Mouse (Mus musculus) MEL (cell line): ENCODE data around the gene Rbfox3. TPM values are rescaled to one million over a fixed set of nuclear protein-coding genes. Genes with fewer than 3 reads are reported as not detected.

Experiments used
- DNase-seq: peaks from one replicate; pipeline ENCODE4 v3.0.0; 2011; ENCODE audit warnings: low read depth, low spot score
- H3K27ac ChIP-seq: 2 replicates; pipeline ENCODE4 v1.5.1; 2012; ENCODE audit warnings: low read depth, mild to moderate bottlenecking, control low read depth, low read length, moderate library complexity; ENCODE audit not compliant: control insufficient read depth
- H3K27me3 ChIP-seq, 2 experiments: fragments of 150-350 bp in 1 of 2; sonication (generic) in 1 of 2; 2 replicates each; pipeline ENCODE4 v1.6.1; 2012; ENCODE audit warnings: low read length in 2 of 2, mild to moderate bottlenecking in 2 of 2, improper control_type of control experiment in 1 of 2, moderate library complexity in 1 of 2; ENCODE audit not compliant: insufficient read depth in 2 of 2, control insufficient read depth in 1 of 2
- H3K36me3 ChIP-seq, 2 experiments: 2 replicates each; pipeline ENCODE4 v1.6.1; 2012 to 2014; ENCODE audit warnings: low read length in 2 of 2, improper control_type of control experiment in 1 of 2, inconsistent platforms in 1 of 2, mild to moderate bottlenecking in 1 of 2; ENCODE audit not compliant: insufficient read depth in 2 of 2, control insufficient read depth in 1 of 2
- H3K4me1 ChIP-seq, 2 experiments: fragments of 150-350 bp in 1 of 2; sonication (generic) in 1 of 2; 2 replicates each; pipeline ENCODE4 v1.6.1; 2012; ENCODE audit warnings: low read length in 2 of 2, improper control_type of control experiment in 1 of 2, mild to moderate bottlenecking in 1 of 2; ENCODE audit not compliant: insufficient read depth in 2 of 2, control insufficient read depth in 1 of 2
- H3K4me3 ChIP-seq, 2 experiments: fragments of 150-350 bp in 1 of 2; sonication (generic) in 1 of 2; 2 replicates each; pipeline ENCODE4 v1.5.1; 2012; ENCODE audit warnings: low read depth in 2 of 2, low read length in 2 of 2, mild to moderate bottlenecking in 2 of 2, moderate library complexity in 2 of 2, control low read depth in 1 of 2, improper control_type of control experiment in 1 of 2; ENCODE audit not compliant: control insufficient read depth in 1 of 2, insufficient read depth in 1 of 2
- H3K79me2 ChIP-seq: 2 replicates; pipeline ENCODE4 v1.6.1; 2012; ENCODE audit warnings: mild to moderate bottlenecking, low read length, moderate library complexity; ENCODE audit not compliant: control insufficient read depth, poor library complexity, insufficient read depth
- H3K9ac ChIP-seq: 2 replicates; pipeline ENCODE4 v1.6.1; 2012; ENCODE audit warnings: low read depth, mild to moderate bottlenecking, control low read depth, low read length, moderate library complexity; ENCODE audit not compliant: control insufficient read depth, poor library complexity, severe bottlenecking
- H3K9me3 ChIP-seq: fragments of 150-350 bp; sonication (generic); replicated peaks from 2 replicates; pipeline ENCODE4 v1.6.1; 2012; ENCODE audit warnings: mild to moderate bottlenecking, low read length, improper control_type of control experiment, moderate library complexity; ENCODE audit not compliant: insufficient read depth
- CHD1 ChIP-seq: IDR thresholded peaks from 2 replicates; pipeline ENCODE4 v1.6.1; 2012; ENCODE audit warnings: low read depth, mild to moderate bottlenecking, inconsistent platforms, low read length, improper control_type of control experiment
- CTCF ChIP-seq, 3 experiments: IDR thresholded peaks in 2 of 3; conservative IDR thresholded peaks in 1 of 3; 2 replicates each; pipeline ENCODE4 v1.5.1; 2011 to 2012; ENCODE audit warnings: low read length in 3 of 3, low read depth in 2 of 3, mild to moderate bottlenecking in 2 of 3, improper control_type of control experiment in 1 of 3, inconsistent platforms in 1 of 3, mixed read lengths in 1 of 3, moderate library complexity in 1 of 3; ENCODE audit not compliant: control insufficient read depth in 1 of 3, insufficient read depth in 1 of 3, poor library complexity in 1 of 3, severe bottlenecking in 1 of 3
- EP300 ChIP-seq, 2 experiments: IDR thresholded peaks; 2 replicates each; pipeline ENCODE4 v1.6.1; 2011; ENCODE audit warnings: improper control_type of control experiment in 2 of 2, low read length in 2 of 2, low read depth in 1 of 2, mild to moderate bottlenecking in 1 of 2
- GATA1 ChIP-seq: IDR thresholded peaks from 2 replicates; pipeline ENCODE4 v1.6.1; 2011; ENCODE audit warnings: low read depth, low read length, improper control_type of control experiment
- KAT2A ChIP-seq: conservative IDR thresholded peaks from 2 replicates; pipeline ENCODE4 v1.6.1; 2012; ENCODE audit warnings: low read depth, low read length, improper control_type of control experiment, inconsistent platforms
- MAFK ChIP-seq: IDR thresholded peaks from 2 replicates; pipeline ENCODE4 v1.6.1; 2011; ENCODE audit warnings: low read depth, mild to moderate bottlenecking, low read length, improper control_type of control experiment, borderline replicate concordance
- MYC ChIP-seq: IDR thresholded peaks from 2 replicates; pipeline ENCODE4 v1.6.1; 2011; ENCODE audit warnings: low read depth, mild to moderate bottlenecking, low read length, improper control_type of control experiment, moderate library complexity
- NELFE ChIP-seq: IDR thresholded peaks from 2 replicates; pipeline ENCODE4 v1.6.1; 2011; ENCODE audit warnings: low read depth, low read length, improper control_type of control experiment
- POLR2A ChIP-seq, 2 experiments: IDR thresholded peaks; 2 replicates each; pipeline ENCODE4 v1.6.1; 2011 to 2012; ENCODE audit warnings: low read length in 2 of 2, mild to moderate bottlenecking in 2 of 2, control low read depth in 1 of 2, improper control_type of control experiment in 1 of 2, low read depth in 1 of 2, moderate library complexity in 1 of 2; ENCODE audit not compliant: control insufficient read depth in 1 of 2, insufficient read depth in 1 of 2, poor library complexity in 1 of 2
- POLR2AphosphoS5 ChIP-seq: IDR thresholded peaks from 2 replicates; pipeline ENCODE4 v1.6.1; 2012; ENCODE audit warnings: low read depth, borderline replicate concordance, mild to moderate bottlenecking, inconsistent platforms, low read length, moderate library complexity, mixed read lengths
- RAD21 ChIP-seq: IDR thresholded peaks from 2 replicates; pipeline ENCODE4 v1.6.1; 2011; ENCODE audit warnings: mild to moderate bottlenecking, low read depth, low read length, improper control_type of control experiment
- TBP ChIP-seq: IDR thresholded peaks from 2 replicates; pipeline ENCODE4 v1.8.0; 2011; ENCODE audit warnings: low read depth, low read length, improper control_type of control experiment
- TCF12 ChIP-seq: IDR thresholded peaks from 2 replicates; pipeline ENCODE4 v1.6.1; 2014; ENCODE audit warnings: low read depth, mild to moderate bottlenecking, inconsistent platforms, low read length, improper control_type of control experiment, moderate library complexity
- UBTF ChIP-seq: IDR thresholded peaks from 2 replicates; pipeline ENCODE4 v1.6.1; 2012; ENCODE audit warnings: low read depth, mild to moderate bottlenecking, inconsistent platforms, low read length, improper control_type of control experiment, moderate library complexity, borderline replicate concordance; ENCODE audit not compliant: insufficient read depth
- USF1 ChIP-seq: IDR thresholded peaks from 2 replicates; pipeline ENCODE4 v1.6.1; 2014; ENCODE audit warnings: low read depth, mild to moderate bottlenecking, inconsistent platforms, low read length, improper control_type of control experiment, moderate library complexity
- USF2 ChIP-seq, 2 experiments: IDR thresholded peaks; 2 replicates each; pipeline ENCODE4 v1.6.1; 2011 to 2012; ENCODE audit warnings: improper control_type of control experiment in 2 of 2, low read length in 2 of 2, borderline replicate concordance in 1 of 2, inconsistent platforms in 1 of 2, low read depth in 1 of 2, mild to moderate bottlenecking in 1 of 2; ENCODE audit not compliant: insufficient read depth in 1 of 2
- ZC3H11A ChIP-seq: IDR thresholded peaks from 2 replicates; pipeline ENCODE4 v1.6.1; 2012; ENCODE audit warnings: low read depth, mild to moderate bottlenecking, inconsistent platforms, low read length, improper control_type of control experiment
- ZNF384 ChIP-seq: IDR thresholded peaks from 2 replicates; pipeline ENCODE4 v1.6.1; 2012; ENCODE audit warnings: low read depth, mild to moderate bottlenecking, inconsistent platforms, low read length, improper control_type of control experiment
- polyA plus RNA-seq, 2 experiments: library from polyadenylated mRNA; stranded (reverse) in 1 of 2; unstranded in 1 of 2; fragments of >175 nt in 1 of 2; fragments of >200 nt in 1 of 2; gene quantifications; 2 replicates each; pipeline versions ENCODE4 v1.2.1 to v1.2.4; 2012; ENCODE audit warnings: low replicate concordance in 2 of 2, low read depth in 1 of 2; ENCODE audit not compliant: insufficient read length in 2 of 2, insufficient read depth in 1 of 2, missing spikeins in 1 of 2
- total RNA-seq: library from RNA; depleted of rRNA; stranded (reverse); fragments of 300-350 nt; gene quantifications from 2 replicates; pipeline ENCODE4 v1.2.3, GENCODE M21; 2012

Gene Rbfox3
- total and polyA plus RNA-seq, 3 experiments: not detected

- no peak overlapping the region for H3K9ac ChIP-seq
- H3K79me2 ChIP-seq: no peaks in the 10 kb centered on the region
- no peak overlapping the region for H3K27ac ChIP-seq
- H3K9me3 ChIP-seq: no peaks in the 10 kb centered on the region; the same call in 1 of the 2 replicates
- TF ChIP-seq USF2 (IDR thresholded peaks at IDR 0.05; ENCODE audit: borderline replicate concordance in 1 of 2, insufficient read depth in 1 of 2, low read depth in 1 of 2, low read length in 2 of 2) (no peak), RAD21 (no peak), CHD1 (no peak), ZNF384 (no peak), KAT2A (no peak), MYC (no peak), POLR2AphosphoS5 (no peak), NELFE (no peak)
- H3K4me1 ChIP-seq: no peaks in the 10 kb centered on the region
- H3K27me3 ChIP-seq: no peaks in the 10 kb centered on the region
- H3K36me3 ChIP-seq: no peaks in the 10 kb centered on the region
- DNase-seq: peak; percentile 35
- H3K4me3 ChIP-seq: no peak overlapping the region
Measured at GRCm38 (mm10) chr11:118659305-118659704, 252.1 kb downstream of the Rbfox3 start.

GRCm38 (mm10) chr11:118655833-118656232, 255.6 kb downstream of the Rbfox3 start:
- no peak for TF ChIP-seq POLR2A (IDR thresholded peaks at IDR 0.05; ENCODE audit: control insufficient read depth in 1 of 2, insufficient read depth in 1 of 2, low read depth in 1 of 2, low read length in 2 of 2, poor library complexity in 1 of 2)
- TF ChIP-seq UBTF: no peak
- no peak for TF ChIP-seq TCF12
- no peak for TF ChIP-seq USF2 (IDR thresholded peaks at IDR 0.05; ENCODE audit: borderline replicate concordance in 1 of 2, insufficient read depth in 1 of 2, low read depth in 1 of 2, low read length in 2 of 2)
- no peak for TF ChIP-seq KAT2A
- no peak for TF ChIP-seq GATA1
- TF ChIP-seq USF1: no peak
- TF ChIP-seq CTCF (IDR thresholded peaks at IDR 0.05 in 2 of 3, conservative IDR thresholded peaks at IDR 0.05 in 1 of 3; ENCODE audit: control insufficient read depth in 1 of 3, insufficient read depth in 1 of 3, low read depth in 2 of 3, low read length in 3 of 3, poor library complexity in 1 of 3, severe bottlenecking in 1 of 3): no peak
- TF ChIP-seq MAFK: no peak
- no peak for TF ChIP-seq EP300 (IDR thresholded peaks at IDR 0.05; ENCODE audit: low read depth in 1 of 2, low read length in 2 of 2)
- no peak for TF ChIP-seq TBP
- no peak for TF ChIP-seq POLR2AphosphoS5
- TF ChIP-seq ZC3H11A: no peak

More at GRCm38 (mm10) chr11:118655833-118656232, 255.6 kb downstream of the Rbfox3 start:
- no peaks in the 10 kb centered on the region; the same call in 1 of the 2 replicates for H3K9me3 ChIP-seq
- no peak overlapping the region for H3K27ac ChIP-seq
- no peak overlapping the region for H3K9ac ChIP-seq
- H3K27me3 ChIP-seq: no peaks in the 10 kb centered on the region
- H3K36me3 ChIP-seq: no peaks in the 10 kb centered on the region
- no peak for DNase-seq
- no peak overlapping the region for H3K4me3 ChIP-seq
- no peaks in the 10 kb centered on the region for H3K79me2 ChIP-seq
- H3K4me1 ChIP-seq: no peaks in the 10 kb centered on the region
